Mouse (Mus musculus) layer of hippocampus, adult 8-10 months (tissue): ENCODE measurements around the gene Arl14ep. TPM values are rescaled to one million over a fixed set of nuclear protein-coding genes. Genes with fewer than 3 reads are reported as not detected.
"Not testable (repeated sequence)": the region's sequence is repeated elsewhere in the genome, so short reads cannot be mapped to it uniquely, and the experiment has no call there.

Source experiments
- DNase-seq, 2 experiments: peaks; one replicate each; pipeline ENCODE4 v3.0.0; 2022; ENCODE audit warnings: low spot score in 2 of 2
- total RNA-seq, 4 experiments: library from RNA; stranded (reverse); gene quantifications; 2 replicates each; pipeline ENCODE4 v1.2.4; 2022

Gene Arl14ep
- total RNA-seq, result 10 to 100 TPM; 46.4 to 56.7 (median 50.3) TPM

DNA sequence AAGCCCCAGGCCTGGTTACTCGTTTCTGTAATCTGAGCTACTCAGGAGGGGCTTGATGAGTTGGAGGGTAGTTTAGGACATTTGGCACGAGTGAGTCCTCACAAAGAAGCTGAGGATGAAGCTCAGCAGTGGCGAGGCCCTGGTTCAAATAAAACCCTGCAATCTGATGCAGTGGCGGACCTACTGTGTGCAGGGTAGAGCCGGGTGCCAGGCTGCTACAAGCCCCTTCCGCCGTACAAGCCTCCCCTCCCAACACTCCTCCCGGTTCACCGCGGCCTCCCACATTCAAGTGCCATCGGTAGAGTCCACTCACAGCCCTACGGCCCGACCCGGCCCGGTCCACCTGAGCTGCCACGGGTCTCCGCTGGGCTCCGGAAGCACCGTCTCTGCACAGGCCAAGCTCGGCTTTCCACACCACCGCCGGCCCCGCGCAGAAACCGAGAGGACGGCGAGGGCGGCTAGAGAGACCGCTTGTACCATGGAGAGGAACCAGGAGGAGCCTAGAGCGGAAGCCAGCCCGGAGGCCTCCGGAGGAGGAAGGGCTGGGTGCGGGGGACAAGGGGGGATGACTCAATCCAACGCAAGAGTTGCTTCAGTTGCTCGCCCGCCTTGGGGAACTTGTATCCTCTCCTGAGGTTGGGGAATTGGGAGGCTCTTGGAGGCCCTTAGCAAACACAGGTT is at the start of gene Arl14ep:
Gene Arl14ep (minus strand): TSS at position 466 of the 681 bp plus-strand sequence.
- peak; percentile 78 to 81 for DNase-seq

GRCm38 (mm10) chr2:107022713-107023112 is 48.5 kb upstream of the Arl14ep start:
- no peak for DNase-seq

GRCm38 (mm10) chr2:107019331-107019730 is 45.1 kb upstream of the Arl14ep start:
- DNase-seq, result no peak

DNA sequence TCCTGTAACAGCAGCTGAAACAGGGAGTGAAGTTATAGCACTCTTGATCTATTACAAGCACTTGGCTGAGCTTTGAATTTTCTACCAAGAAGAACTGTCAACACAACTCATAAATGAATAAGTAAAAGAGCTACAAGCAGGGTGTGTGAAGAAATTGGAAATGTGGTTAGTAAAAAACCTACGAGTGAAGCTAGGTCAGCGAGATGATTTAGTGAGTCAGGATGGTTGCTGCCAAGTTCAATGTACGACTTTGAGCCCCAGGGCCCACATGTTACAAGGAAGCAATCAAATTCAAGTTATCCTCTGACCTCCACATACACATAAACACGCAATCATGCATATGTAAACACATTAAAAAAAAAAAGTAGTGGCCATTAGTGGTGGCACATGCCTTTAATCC is 38.9 kb upstream of the Arl14ep start:
- no peak for DNase-seq

DNA sequence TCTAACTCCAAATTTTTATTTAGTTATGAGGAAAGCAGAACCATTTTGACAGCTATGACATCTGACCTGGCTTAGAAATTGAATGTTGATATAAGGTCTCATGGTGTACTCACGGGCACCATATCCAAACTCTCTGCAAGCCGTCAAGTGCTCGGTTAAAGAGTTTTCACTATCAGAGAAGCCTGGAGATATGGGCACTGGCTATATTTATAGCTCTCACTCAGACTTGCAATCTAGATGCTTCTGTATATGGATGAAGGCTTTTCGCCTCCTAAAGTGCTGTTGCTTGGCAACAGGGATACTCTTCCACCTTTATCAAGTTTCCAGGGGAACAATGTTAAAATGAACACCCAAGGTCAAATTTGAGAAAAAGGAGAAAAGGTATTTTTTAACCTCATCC is 38.1 kb upstream of the Arl14ep start:
- DNase-seq, result no peak

- DNase-seq, result peak in 1 of 2 experiments; percentile 5
These were observed 35.9 kb upstream of the Arl14ep start for GRCm38 (mm10) chr2:107010160-107010559.

- DNase-seq, result no peak
These were observed 32.2 kb upstream of the Arl14ep start for GRCm38 (mm10) chr2:107006378-107006777.

DNA sequence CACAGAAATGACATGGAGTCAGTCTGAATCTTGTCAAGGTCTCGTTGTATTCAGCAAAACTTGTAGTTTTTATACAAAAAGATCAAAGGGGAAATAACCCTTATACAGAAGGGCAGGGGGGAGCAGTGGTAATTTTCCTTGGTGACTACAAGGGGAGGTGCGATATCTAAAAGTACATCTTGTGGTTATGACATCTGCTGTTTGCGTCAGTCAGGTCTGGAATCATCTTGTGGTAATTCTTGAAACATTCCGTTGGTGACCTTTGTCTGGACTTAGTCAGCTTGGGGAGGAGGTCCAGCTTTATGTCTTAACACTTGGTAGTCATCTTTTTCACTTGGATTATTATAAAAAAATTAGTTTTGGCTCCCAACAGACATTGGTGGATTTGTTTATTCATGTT is 31.7 kb upstream of the Arl14ep start:
- DNase-seq, result not testable (repeated sequence)

DNA sequence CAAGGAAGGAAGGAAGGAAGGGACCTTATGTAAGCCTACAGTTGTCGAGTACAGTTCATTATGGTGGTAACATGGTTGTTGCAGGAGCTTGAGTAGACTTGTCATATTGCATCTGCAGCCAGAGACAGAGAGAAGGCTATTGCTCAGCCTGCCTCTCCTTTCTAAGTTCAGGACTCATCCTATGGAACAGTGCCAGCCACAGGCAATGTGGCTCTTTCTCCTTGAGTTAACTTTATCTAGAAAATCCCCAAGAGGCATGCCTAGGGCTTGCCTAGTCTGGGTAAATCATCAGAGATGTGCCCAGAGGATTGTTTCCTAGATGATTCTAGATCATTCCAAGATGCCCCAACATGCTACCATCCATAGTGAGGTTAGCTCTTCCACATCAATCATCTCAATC is 17.0 kb upstream of the Arl14ep start:
- no peak for DNase-seq

DNA sequence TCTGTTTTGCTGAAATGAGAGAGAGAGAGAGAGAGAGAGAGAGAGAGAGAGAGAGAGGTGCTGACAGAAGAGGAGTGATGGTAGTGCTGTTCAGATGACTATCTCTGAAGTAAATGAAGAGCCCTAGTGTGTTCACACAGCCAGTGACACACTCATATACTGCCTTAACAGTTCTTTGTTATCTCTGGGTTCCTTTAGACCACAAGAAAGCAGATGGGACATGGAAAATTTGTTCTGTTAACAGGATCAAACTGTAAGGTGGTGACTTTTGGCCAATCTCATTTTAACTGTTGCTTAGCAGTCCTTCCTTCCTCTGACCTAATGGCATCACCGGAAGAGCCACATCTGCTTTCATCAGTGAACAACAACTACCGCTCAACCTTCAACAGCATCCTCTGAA is 10.7 kb upstream of the Arl14ep start:
- DNase-seq, result no peak

GRCm38 (mm10) chr2:106982503-106982902 is 8.3 kb upstream of the Arl14ep start:
- no peak for DNase-seq

- no peak for DNase-seq
These were observed 2.2 kb upstream of the Arl14ep start for GRCm38 (mm10) chr2:106976472-106976871.

DNA sequence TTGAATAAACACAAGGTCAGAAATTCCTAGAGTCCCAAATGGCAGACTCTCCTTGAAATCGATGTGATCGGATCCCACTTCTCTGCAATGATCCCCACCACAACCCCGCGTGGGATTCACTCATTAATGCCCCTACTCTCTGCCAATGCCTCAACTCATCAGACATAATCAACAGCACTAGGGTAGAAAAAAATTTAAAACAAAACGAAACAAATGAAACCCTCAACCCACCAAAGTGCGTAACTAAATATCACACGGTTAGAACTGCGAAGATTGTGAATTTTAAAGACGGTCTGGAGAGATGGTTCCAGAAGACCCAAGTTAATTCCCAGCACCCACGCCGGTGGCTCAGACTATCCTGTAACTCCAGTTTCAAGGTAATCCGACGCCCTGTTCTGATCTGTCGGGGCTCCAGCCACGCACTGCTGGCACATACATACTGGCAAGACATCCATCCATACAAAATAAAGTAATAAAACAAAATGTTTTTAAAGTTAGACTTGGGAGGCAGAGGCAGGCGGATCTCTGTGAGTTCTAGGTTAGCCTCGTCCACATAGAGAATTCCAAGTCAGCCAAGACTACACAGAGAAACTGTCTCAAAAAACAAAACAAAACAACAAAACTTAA is 779 bp downstream of the Arl14ep start:
- no peak for DNase-seq

GRCm38 (mm10) chr2:106972851-106973250 is 1.4 kb downstream of the Arl14ep start:
- no peak for DNase-seq

DNA sequence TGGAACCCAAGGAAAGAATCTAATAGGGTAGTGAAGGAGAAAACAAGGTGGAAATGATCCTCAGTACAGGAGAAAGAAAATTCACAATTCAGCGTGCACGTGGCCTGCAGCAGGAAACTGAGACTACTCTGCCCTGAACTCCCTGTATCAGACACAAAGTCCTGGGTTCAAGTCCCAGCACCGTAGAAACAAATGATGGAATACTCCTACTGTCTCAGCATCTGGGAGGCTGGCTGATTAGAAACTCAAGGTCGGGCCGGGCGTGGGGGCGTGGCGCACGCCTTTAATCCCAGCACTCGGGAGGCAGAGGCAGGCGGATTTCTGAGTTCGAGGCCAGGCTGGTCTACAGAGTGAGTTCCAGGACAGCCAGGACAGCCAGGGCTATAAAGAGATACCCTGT is 3.3 kb downstream of the Arl14ep start:
- no peak for DNase-seq

DNA sequence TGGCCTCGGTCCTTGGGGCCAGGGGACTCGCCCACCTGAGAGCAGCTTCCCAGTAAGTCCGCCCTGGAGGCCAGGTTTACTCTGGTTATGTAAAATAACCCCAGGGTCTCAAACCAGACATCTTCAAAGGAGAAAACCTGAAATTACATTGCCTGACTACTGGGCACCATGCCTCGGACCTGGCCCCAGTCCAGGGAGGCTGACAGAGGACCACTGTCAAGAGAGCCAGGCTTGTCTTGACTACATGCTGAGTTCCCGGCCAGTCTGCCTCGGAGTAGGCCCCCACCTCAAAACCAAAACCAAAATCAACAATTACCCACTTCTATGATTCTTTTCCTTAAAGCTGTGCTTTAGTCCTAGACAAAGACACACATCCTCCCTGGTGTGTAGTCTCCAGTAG is 5.9 kb downstream of the Arl14ep start:
- DNase-seq, result no peak

- no peak for DNase-seq
These were observed 10.7 kb downstream of the Arl14ep start for GRCm38 (mm10) chr2:106963560-106963959.

GRCm38 (mm10) chr2:106961650-106962049 is 12.6 kb downstream of the Arl14ep start:
- no peak for DNase-seq

DNA sequence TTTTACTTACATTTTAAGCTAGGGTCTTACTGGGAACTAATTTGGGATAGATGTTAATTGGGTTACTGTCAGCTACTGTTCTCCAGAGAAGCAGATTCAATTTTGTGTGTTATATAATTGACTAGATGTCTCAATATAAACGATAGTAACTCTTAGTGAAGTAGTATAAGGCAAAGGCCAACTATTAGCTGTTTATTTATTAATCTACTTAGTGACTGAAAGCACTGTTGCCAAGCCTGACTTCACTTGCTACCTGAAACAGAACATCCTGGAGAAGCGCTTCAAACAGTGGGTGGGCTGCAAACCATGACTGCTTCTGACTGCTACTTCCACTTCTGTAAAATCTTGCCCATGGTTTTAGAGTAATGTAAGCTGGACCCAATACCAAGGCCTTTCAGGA is 13.2 kb downstream of the Arl14ep start:
- DNase-seq, result no peak

GRCm38 (mm10) chr2:106960237-106960636 is 14.0 kb downstream of the Arl14ep start:
- no peak for DNase-seq

GRCm38 (mm10) chr2:106959380-106959779 is 14.8 kb downstream of the Arl14ep start:
- DNase-seq, result no peak

DNA sequence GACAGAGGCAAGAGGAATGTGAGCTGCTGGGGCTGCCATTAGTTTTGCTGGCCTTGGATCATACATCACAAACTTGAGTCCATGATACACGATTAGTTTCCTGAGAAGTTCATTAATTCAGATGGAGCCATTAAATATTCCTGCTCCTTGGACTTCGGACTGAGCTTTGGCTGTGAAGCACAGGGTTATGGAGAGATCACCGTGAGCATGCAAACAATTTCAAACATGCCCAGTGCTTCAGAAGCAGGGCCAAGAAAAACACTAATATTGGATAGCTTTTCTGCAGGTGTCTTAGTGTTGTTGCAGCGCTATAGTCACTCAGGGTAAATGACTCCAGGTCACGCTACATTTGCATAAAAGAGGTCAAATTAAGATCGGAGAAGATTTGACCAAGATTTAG is 15.3 kb downstream of the Arl14ep start:
- DNase-seq, result no peak

DNA sequence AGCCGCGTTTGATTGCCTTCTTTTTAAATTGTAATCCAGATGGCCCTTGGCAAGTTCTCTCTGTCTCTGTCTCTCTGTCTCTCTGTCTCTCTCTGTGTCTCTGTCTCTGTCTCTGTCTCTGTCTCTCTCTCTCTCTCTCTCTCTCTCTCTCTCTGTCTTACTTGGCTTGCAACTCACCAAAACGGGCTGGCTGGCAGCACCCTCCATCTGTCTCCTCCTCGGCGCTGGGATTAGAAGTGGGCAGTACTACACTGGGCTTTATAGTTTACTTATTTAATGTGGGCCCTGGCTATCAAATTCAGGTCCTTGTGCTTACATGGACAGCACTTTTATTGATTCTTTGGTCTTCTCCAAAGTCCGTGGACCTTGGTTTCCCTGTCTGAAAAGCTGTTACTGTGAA is 18.1 kb downstream of the Arl14ep start:
- DNase-seq, result no peak
